Mouse (Mus musculus) myocyte (in vitro differentiated cells): Measurements from ENCODE around the gene Mucl3. TPM values are rescaled to one million over a fixed set of nuclear protein-coding genes. Genes with fewer than 3 reads are reported as not detected.

ENCODE experiments used
- H3K27me3 ChIP-seq: one replicate; pipeline ENCODE4 v1.6.1; 2011; ENCODE audit not compliant: control insufficient read depth, insufficient read depth, insufficient read length
- H3K36me3 ChIP-seq: one replicate; pipeline ENCODE4 v1.6.1; 2011; ENCODE audit not compliant: control insufficient read depth, insufficient read depth
- H3K4me2 ChIP-seq: one replicate; pipeline ENCODE4 v1.6.1; 2011; ENCODE audit warnings: low read depth, control low read depth
- H3K4me3 ChIP-seq: one replicate; pipeline ENCODE4 v1.5.1; 2011; ENCODE audit warnings: mild to moderate bottlenecking, control low read depth, moderate library complexity
- H3K79me2 ChIP-seq: one replicate; pipeline ENCODE4 v1.6.1; 2011; ENCODE audit not compliant: control insufficient read depth, insufficient read depth
- H3ac ChIP-seq: one replicate; pipeline ENCODE4 v1.6.1; 2011; ENCODE audit not compliant: control insufficient read depth, insufficient read length
- CEBPB ChIP-seq: IDR thresholded peaks from 2 replicates; pipeline ENCODE4 v1.6.1; 2011; ENCODE audit warnings: mild to moderate bottlenecking, moderate library complexity; ENCODE audit not compliant: poor library complexity, insufficient read depth, severe bottlenecking
- E2F4 ChIP-seq: IDR thresholded peaks from one replicate; pipeline ENCODE4 v1.6.1; 2011; ENCODE audit warnings: mild to moderate bottlenecking, control low read depth, moderate library complexity; ENCODE audit not compliant: insufficient read depth
- MAX ChIP-seq: IDR thresholded peaks from one replicate; pipeline ENCODE4 v1.6.1; 2011; ENCODE audit warnings: low read depth, mild to moderate bottlenecking, control low read depth
- MYOD1 ChIP-seq, 3 experiments: IDR thresholded peaks; one replicate each; pipeline ENCODE4 v1.6.1; 2011; ENCODE audit warnings: control low read depth in 2 of 3, low read depth in 2 of 3, mild to moderate bottlenecking in 2 of 3, moderate library complexity in 1 of 3; ENCODE audit not compliant: insufficient read length in 2 of 3, control insufficient read depth in 1 of 3
- MYOG ChIP-seq, 3 experiments: IDR thresholded peaks; one replicate each; pipeline ENCODE4 v1.6.1; 2011; ENCODE audit warnings: control low read depth in 2 of 3, low read depth in 2 of 3, mild to moderate bottlenecking in 2 of 3; ENCODE audit not compliant: insufficient read length in 2 of 3, control insufficient read depth in 1 of 3, insufficient read depth in 1 of 3
- POLR2A ChIP-seq: IDR thresholded peaks from one replicate; pipeline ENCODE4 v1.6.1; 2011; ENCODE audit warnings: low read depth, mild to moderate bottlenecking, control low read depth, moderate library complexity; ENCODE audit not compliant: insufficient read length
- POLR2AphosphoS2 ChIP-seq: IDR thresholded peaks from one replicate; pipeline ENCODE4 v1.6.1; 2011; ENCODE audit warnings: low read depth, control low read depth; ENCODE audit not compliant: insufficient read length
- REST ChIP-seq: IDR thresholded peaks from one replicate; pipeline ENCODE4 v1.6.1; 2011; ENCODE audit warnings: mild to moderate bottlenecking, control low read depth, moderate library complexity; ENCODE audit not compliant: insufficient read depth, insufficient read length
- SRF ChIP-seq: IDR thresholded peaks from one replicate; pipeline ENCODE4 v1.6.1; 2011; ENCODE audit warnings: low read depth; ENCODE audit not compliant: control insufficient read depth, insufficient read length
- TCF12 ChIP-seq: IDR thresholded peaks from one replicate; pipeline ENCODE4 v1.6.1; 2011; ENCODE audit warnings: mild to moderate bottlenecking, control low read depth; ENCODE audit not compliant: poor library complexity, insufficient read depth, severe bottlenecking
- TCF3 ChIP-seq: IDR thresholded peaks from one replicate; pipeline ENCODE4 v1.6.1; 2011; ENCODE audit warnings: low read depth, control low read depth; ENCODE audit not compliant: insufficient read length
- USF1 ChIP-seq: IDR thresholded peaks from one replicate; pipeline ENCODE4 v1.6.1; 2011; ENCODE audit warnings: low read depth, mild to moderate bottlenecking, control low read depth, moderate library complexity
- polyA plus RNA-seq: library from polyadenylated mRNA; unstranded; fragments of >200 nt; fragmentation: generic; extraction: Trizol; gene quantifications from one replicate; pipeline ENCODE4 v1.2.1, GENCODE M21; 2012; ENCODE audit warnings: missing spikeins

Gene Mucl3
- polyA plus RNA-seq, 1 experiment = 0.05 TPM

GRCm38 (mm10) chr17:35633992-35634391 lies 9.5 kb downstream of the Mucl3 start:
- TF ChIP-seq POLR2A = no peak
- no peak for TF ChIP-seq E2F4
- no peak for TF ChIP-seq CEBPB
- no peak for TF ChIP-seq TCF3
- TF ChIP-seq USF1 = no peak
- no peak for TF ChIP-seq MAX
- TF ChIP-seq MYOG (IDR thresholded peaks at IDR 0.05; ENCODE audit: control insufficient read depth in 1 of 3, insufficient read depth in 1 of 3, insufficient read length in 2 of 3, low read depth in 2 of 3) = no peak
- TF ChIP-seq MYOD1 (IDR thresholded peaks at IDR 0.05; ENCODE audit: control insufficient read depth in 1 of 3, insufficient read length in 2 of 3, low read depth in 2 of 3) = no peak
- TF ChIP-seq TCF12 = no peak
- TF ChIP-seq REST = no peak
- Histone ChIP-seq H3K4me3 (no peak overlapping the region), H3ac (no peak overlapping the region), H3K4me2 (no peak overlapping the region), H3K27me3 (peaks cover 16% of the 10 kb centered on the region), H3K36me3 (no peaks in the 10 kb centered on the region), H3K79me2 (no peaks in the 10 kb centered on the region)

GRCm38 (mm10) chr17:35626537-35626936 lies 17.0 kb downstream of the Mucl3 start, which contains the start of gene Gm9573:
TSS of gene Gm9573 (minus strand) at chr17:35626637.
- TF ChIP-seq POLR2AphosphoS2 (no peak), TCF12 (no peak), REST (no peak), TCF3 (no peak), MYOD1 (IDR thresholded peaks at IDR 0.05; ENCODE audit: control insufficient read depth in 1 of 3, insufficient read length in 2 of 3, low read depth in 2 of 3) (no peak), USF1 (no peak), MYOG (IDR thresholded peaks at IDR 0.05; ENCODE audit: control insufficient read depth in 1 of 3, insufficient read depth in 1 of 3, insufficient read length in 2 of 3, low read depth in 2 of 3) (no peak), E2F4 (no peak), SRF (no peak), MAX (no peak)
- Histone ChIP-seq H3K4me2 (no peak within 1 kb of the TSS), H3K4me3 (no peak within 1 kb of the TSS), H3K27me3 (peaks cover 11% of the 10 kb centered on the region), H3K36me3 (no peaks in the 10 kb centered on the region), H3ac (no peak within 1 kb of the TSS), H3K79me2 (no peaks in the 10 kb centered on the region)

GRCm38 (mm10) chr17:35617127-35617526 lies 26.4 kb downstream of the Mucl3 start:
- Histone ChIP-seq H3K4me3 (no peak overlapping the region), H3K27me3 (peaks cover 25% of the 10 kb centered on the region), H3K79me2 (no peaks in the 10 kb centered on the region), H3K36me3 (no peaks in the 10 kb centered on the region), H3K4me2 (no peak overlapping the region), H3ac (no peak overlapping the region)
- no peak for TF ChIP-seq MYOG (IDR thresholded peaks at IDR 0.05; ENCODE audit: control insufficient read depth in 1 of 3, insufficient read depth in 1 of 3, insufficient read length in 2 of 3, low read depth in 2 of 3)

- Histone ChIP-seq H3K4me2 (no peak overlapping the region), H3K27me3 (no peaks in the 10 kb centered on the region), H3K36me3 (no peaks in the 10 kb centered on the region), H3K4me3 (no peak overlapping the region), H3ac (no peak overlapping the region), H3K79me2 (no peaks in the 10 kb centered on the region)
- no peak for TF ChIP-seq MYOD1 (IDR thresholded peaks at IDR 0.05; ENCODE audit: control insufficient read depth in 1 of 3, insufficient read length in 2 of 3, low read depth in 2 of 3)
- TF ChIP-seq CEBPB = no peak
- TF ChIP-seq E2F4 = no peak
- no peak for TF ChIP-seq USF1
- TF ChIP-seq POLR2A = no peak
- TF ChIP-seq POLR2AphosphoS2 = no peak
Measured at GRCm38 (mm10) chr17:35601736-35602354, 41.6 kb downstream of the Mucl3 start.

GRCm38 (mm10) chr17:35601249-35601648 lies 42.2 kb downstream of the Mucl3 start, which contains the start of gene Sfta2:
TSS of gene Sfta2 (plus strand) at chr17:35601549.
- TF ChIP-seq E2F4 (no peak), MAX (no peak), POLR2AphosphoS2 (no peak), POLR2A (no peak), MYOG (IDR thresholded peaks at IDR 0.05; ENCODE audit: control insufficient read depth in 1 of 3, insufficient read depth in 1 of 3, insufficient read length in 2 of 3, low read depth in 2 of 3) (no peak), TCF3 (no peak), CEBPB (no peak), SRF (no peak), MYOD1 (IDR thresholded peaks at IDR 0.05; ENCODE audit: control insufficient read depth in 1 of 3, insufficient read length in 2 of 3, low read depth in 2 of 3) (no peak), TCF12 (no peak), REST (no peak), USF1 (no peak)
- H3K36me3 ChIP-seq = no peaks in the 10 kb centered on the region
- no peaks in the 10 kb centered on the region for H3K79me2 ChIP-seq
- H3K4me3 ChIP-seq = no peak within 1 kb of the TSS
- no peak within 1 kb of the TSS for H3ac ChIP-seq
- no peak within 1 kb of the TSS for H3K4me2 ChIP-seq
- no peaks in the 10 kb centered on the region for H3K27me3 ChIP-seq
